Mouse (Mus musculus) gastrocnemius, postnatal 14 days (tissue): ENCODE data around the gene Fam222b. TPM values are rescaled to one million over a fixed set of nuclear protein-coding genes. Genes with fewer than 3 reads are reported as not detected.
"Not testable (repeated sequence)": the region's sequence is repeated elsewhere in the genome, so short reads cannot be mapped to it uniquely, and the experiment has no call there.

Source experiments
- DNase-seq: peaks from one replicate; pipeline ENCODE4 v3.0.0; 2021; ENCODE audit warnings: mixed read lengths
- intact Hi-C: fragments of 180-260 bp; cut with DNase I; formaldehyde crosslinking; loops from one replicate; pipeline ENCODE4 v1.15.1; 2025; ENCODE audit warnings: low total_unique reads
- long read RNA-seq, 2 experiments: library from polyadenylated mRNA; stranded (forward); transcript quantifications; one replicate each; pipeline ENCODE4 v2.0.0; 2021
- total RNA-seq, 2 experiments: library from RNA; stranded (reverse); gene quantifications; 2 replicates each; pipeline ENCODE4 v1.2.3; 2021

Fam222b gene
- 1 to 10 TPM; 6.5 to 7.4 TPM for total RNA-seq
- long read RNA-seq, experiment 1, partial matches to known transcripts = 0 of 9 reads
- long read RNA-seq, experiment 1, other reads (novel, unspliced or antisense) = 7 of 9 reads
- long read RNA-seq, experiment 2, transcript Fam222b-201 (3 exons, 3,258 nt) = major isoform, 5 of 15 reads
- long read RNA-seq, experiment 2, partial matches to known transcripts = 0 of 15 reads
- long read RNA-seq, experiment 2, other reads (novel, unspliced or antisense) = 5 of 15 reads

GRCm38 (mm10) chr11:78094504-78095143, at the start of gene Fam222b:
TSS of gene Fam222b (plus strand) at chr11:78094660.
- peak; percentile 95 for DNase-seq
- intact Hi-C loops = no loop called here

- peak; percentile 89 for DNase-seq
Measured at GRCm38 (mm10) chr11:78044758-78045251, 49.7 kb upstream of the Fam222b start.

GRCm38 (mm10) chr11:78048637-78049036, 45.8 kb upstream of the Fam222b start:
- DNase-seq, intact Hi-C loops: not testable (repeated sequence)

More at GRCm38 (mm10) chr11:78044758-78045251, 49.7 kb upstream of the Fam222b start:
- intact Hi-C loops = no loop called here

- intact Hi-C loops = no loop called here
- DNase-seq = no peak
Measured at GRCm38 (mm10) chr11:78053078-78053477, 41.4 kb upstream of the Fam222b start.

- intact Hi-C loops = loop anchor here (5.0 kb wide), 2 partner anchors 100 to 120 kb away; partner anchors contain the start of genes Nek8 and Tlcd1
- no peak for DNase-seq
Measured at GRCm38 (mm10) chr11:78056946-78057345, 37.5 kb upstream of the Fam222b start.

- peak; percentile 87 for DNase-seq
- intact Hi-C loops = loop anchor here (5.0 kb wide), 2 partner anchors 97 to 117 kb away; partner anchors contain the start of genes Nek8 and Tlcd1
Measured at GRCm38 (mm10) chr11:78059833-78060757, 34.4 kb upstream of the Fam222b start.

GRCm38 (mm10) chr11:78062563-78062962, 31.9 kb upstream of the Fam222b start:
- intact Hi-C loops = no loop called here
- no peak for DNase-seq

GRCm38 (mm10) chr11:78065906-78066305, 28.6 kb upstream of the Fam222b start:
- intact Hi-C loops = no loop called here

GRCm38 (mm10) chr11:78066641-78067040, 27.8 kb upstream of the Fam222b start:
- intact Hi-C loops = no loop called here
- no peak for DNase-seq

More at GRCm38 (mm10) chr11:78065906-78066305, 28.6 kb upstream of the Fam222b start:
- no peak for DNase-seq

- intact Hi-C loops = no loop called here
- DNase-seq = no peak
Measured at GRCm38 (mm10) chr11:78067566-78067965, 26.9 kb upstream of the Fam222b start.

GRCm38 (mm10) chr11:78069130-78069529, 25.3 kb upstream of the Fam222b start:
- intact Hi-C loops = no loop called here
- no peak for DNase-seq

GRCm38 (mm10) chr11:78069646-78070045, 24.8 kb upstream of the Fam222b start:
- intact Hi-C loops = no loop called here
- DNase-seq = no peak

GRCm38 (mm10) chr11:78071938-78072337, 22.5 kb upstream of the Fam222b start:
- no peak for DNase-seq
- intact Hi-C loops = no loop called here

GRCm38 (mm10) chr11:78072425-78073130, 21.9 kb upstream of the Fam222b start:
- no peak for DNase-seq

GRCm38 (mm10) chr11:78073577-78074276, 20.7 kb upstream of the Fam222b start:
- intact Hi-C loops = no loop called here
- DNase-seq = no peak

More at GRCm38 (mm10) chr11:78072425-78073130, 21.9 kb upstream of the Fam222b start:
- intact Hi-C loops = no loop called here

- no peak for DNase-seq
- intact Hi-C loops = no loop called here
Measured at GRCm38 (mm10) chr11:78074277-78074652, 20.2 kb upstream of the Fam222b start.

- DNase-seq = no peak
- intact Hi-C loops = no loop called here
Measured at GRCm38 (mm10) chr11:78074666-78075065, 19.8 kb upstream of the Fam222b start.
